Mouse (Mus musculus) urinary bladder, postnatal 36 days (tissue): Measurements from ENCODE around the gene Gak.
A peak's percentile ranks its signal among the peaks of the same experiment; 100 is the strongest.

Experiments
- DNase-seq, 2 experiments: peaks; one replicate each; pipeline ENCODE4 v3.0.0; 2022; ENCODE audit warnings: low spot score in 2 of 2, mixed read lengths in 1 of 2

Gene Gak

DNA sequence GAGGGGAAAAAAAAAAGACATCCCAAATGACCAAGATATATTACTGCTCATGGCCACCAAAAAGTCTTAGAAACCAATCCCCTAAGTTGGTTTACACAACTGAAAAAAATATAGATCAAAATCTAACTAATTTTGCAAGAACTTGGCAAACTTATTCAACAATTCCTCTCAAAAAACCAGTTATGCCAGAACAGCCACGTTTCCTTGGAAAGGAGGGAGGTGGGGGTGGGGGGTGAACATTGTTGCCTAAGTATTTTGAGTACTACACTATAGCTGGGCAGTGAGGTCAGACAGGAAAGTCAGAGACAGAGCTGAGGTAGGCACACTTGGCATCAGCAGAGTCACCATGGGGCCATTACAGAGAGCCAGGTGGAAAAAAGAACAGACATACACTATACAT is 29.6 kb downstream of the Gak start:
- no peak for DNase-seq

DNA sequence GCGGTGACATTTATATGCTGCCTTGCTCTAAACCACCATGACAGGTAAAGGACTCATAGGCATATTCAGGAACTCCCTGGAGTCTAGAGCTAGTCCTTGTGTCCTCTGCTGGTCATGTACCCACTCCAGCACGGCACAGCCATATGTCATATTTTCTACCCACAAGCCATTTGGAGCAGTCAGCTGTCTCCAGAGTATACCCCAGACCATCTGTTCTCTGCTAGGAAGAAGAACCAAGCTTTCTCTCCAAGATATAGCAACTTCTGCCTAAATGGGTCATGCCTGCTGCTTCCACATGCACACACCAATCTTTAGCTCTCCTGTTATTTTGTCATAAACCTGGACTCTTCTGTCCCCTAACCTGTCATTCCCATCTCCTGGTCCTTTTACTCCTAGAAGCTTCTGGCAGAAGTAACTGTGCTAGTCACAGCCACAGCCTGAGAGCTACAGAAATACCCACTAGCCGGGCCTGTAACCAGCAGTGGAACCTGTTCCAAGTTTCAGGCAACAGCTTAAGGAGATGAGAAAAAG is 48.1 kb downstream of the Gak start:
- no peak for DNase-seq

DNA sequence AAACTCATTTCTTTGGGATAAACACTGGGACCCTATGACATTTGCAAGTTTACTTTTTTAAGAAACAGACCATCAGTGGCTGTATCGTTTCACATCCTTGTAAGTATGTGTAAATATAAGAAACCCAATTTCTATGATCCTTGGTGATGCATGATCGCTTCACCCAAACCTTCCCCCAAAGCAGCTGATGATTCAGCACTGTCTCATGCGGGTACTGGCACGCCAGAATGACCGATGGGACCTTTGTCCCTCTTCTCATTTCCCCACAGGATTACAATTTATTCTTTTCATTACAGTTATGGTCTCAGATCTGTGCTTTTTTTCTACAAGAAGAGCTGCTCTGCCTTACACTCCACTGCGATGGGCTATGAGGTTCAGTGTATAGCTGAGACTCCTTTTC is 56.5 kb downstream of the Gak start:
- DNase-seq, result no peak

DNA sequence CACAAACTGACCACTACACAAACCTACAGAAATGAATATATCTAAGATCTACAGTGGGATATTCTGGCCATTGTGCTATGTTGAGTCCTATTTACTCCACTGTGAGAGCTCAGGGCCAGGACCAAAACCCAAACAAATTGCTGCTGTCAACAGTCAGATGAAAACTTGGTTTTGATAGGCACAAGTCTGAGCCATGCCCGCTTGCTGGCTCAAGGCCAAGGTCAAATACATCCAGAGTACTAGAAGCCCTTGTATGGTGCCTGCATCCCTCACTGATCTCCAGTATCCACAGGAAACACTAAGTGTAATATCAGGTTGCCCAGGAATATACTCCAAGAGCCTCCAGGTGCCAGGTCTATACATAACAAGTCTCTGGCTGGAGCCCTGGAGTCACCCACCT is 58.6 kb downstream of the Gak start:
- DNase-seq, result no peak

DNA sequence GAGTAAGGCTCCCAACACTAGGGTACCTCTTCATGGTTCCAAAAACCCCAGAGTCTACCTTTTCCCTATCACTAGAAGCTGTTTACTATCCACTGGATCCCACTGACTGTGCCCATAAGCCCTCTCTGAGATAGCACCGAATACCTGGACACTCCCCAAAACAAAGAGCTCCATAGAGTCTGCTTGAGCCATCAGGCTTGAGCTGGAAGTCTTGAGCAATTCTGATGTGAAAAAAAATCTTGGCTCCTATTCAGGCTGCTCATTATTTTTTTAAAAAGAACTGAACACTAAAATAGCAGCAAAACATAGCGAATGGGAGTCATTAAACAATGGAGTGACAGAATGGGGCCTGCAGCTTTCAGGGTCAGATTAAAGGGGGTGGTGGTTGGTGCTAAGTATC is 62.5 kb downstream of the Gak start:
- no peak for DNase-seq

DNA sequence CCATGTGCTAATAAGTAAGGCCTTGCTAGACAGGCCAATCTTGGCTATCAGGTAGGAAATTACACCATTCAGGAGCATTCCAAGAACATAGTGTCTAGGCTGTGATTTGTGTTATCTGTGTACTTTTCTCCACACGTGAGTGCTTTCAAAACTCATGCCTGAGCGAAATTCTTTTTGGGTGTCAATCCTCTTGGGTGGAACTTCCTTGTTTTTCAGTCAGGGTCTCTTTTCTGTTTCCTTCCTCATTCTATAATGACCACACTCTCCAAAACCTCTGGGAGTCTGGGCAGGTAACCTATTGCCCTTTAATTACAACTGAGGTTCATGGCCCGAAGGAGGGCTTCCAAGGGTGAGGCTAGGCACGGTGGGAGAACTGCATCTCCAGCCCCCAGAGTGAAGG is 63.0 kb downstream of the Gak start:
- no peak for DNase-seq

DNA sequence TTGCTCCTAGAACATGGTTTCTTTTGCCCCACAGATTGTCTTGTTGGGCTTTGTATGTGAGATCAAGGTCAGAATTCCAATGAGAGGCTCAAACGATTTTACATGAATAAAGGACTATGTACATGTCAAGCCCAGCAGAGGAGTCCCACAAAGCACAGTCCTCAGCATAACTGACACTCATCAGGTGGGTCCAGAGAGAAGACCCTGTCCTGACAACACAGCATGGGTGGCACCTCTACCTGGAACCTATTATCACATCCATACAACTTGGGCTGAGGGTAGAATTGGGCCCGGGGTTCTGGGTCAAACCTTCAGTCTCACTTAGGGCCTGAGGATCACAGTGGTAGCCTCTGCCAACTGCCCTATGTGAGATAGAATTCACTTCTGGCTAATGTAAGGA is 64.2 kb downstream of the Gak start:
- DNase-seq, result no peak

DNA sequence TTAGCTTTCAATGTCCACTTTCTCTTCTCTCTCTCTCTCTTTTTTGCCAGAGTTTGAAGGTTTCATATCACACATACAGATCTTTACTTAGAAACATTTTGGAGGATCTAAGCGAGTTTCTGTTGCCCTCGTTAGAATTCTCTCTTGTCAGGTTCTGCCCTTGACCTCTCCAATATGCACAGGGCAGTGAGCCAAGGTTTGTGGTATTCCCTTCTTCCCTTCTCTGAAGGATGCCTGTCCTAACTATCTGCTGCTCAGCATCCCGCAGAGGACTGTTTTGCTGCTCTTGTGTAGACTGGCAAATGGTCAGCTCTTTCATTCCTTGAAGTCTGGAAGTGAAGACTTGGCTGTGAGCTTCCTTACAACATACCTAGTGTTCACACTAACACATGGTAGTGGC is 65.2 kb downstream of the Gak start:
- no peak for DNase-seq

DNA sequence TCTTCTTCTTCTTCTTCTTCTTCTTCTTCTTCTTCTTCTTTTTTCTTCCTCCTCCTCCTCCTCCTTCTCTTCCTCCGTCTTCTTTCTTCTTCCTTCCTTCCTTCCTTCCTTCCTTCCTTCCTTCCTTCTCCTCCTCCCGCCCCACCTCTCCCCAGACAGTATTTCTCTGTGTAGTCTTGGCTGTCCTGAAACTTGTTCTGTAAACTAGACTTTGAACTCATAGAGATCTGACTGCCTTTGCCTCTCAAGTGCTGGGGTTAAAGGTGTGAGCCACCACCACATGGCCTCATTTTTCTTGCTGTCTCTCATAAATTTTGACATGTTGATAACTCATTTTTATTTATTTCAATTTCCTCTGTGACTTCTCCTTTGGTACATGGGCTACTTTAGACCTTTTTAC is 67.1 kb downstream of the Gak start:
- DNase-seq, result no peak

DNA sequence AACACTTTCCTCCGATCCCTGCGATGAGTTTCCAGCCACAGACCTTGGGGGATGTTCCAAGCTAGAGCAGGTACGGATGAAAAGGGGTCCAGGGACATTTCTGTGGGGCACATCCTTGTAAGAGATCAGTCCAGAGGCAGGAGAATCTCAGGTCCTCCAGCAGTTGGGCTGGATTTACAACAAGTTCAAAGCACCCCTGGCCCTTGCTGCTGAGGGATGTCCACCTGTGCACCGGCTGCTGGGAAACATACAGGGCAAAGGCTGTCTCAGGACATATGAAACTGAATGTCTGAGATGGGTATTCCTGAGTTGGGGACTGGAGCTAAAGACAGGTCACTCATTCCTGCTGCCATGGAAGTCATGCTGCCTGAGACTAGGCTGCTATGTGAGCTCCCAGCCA is 72.6 kb downstream of the Gak start:
- no peak for DNase-seq

DNA sequence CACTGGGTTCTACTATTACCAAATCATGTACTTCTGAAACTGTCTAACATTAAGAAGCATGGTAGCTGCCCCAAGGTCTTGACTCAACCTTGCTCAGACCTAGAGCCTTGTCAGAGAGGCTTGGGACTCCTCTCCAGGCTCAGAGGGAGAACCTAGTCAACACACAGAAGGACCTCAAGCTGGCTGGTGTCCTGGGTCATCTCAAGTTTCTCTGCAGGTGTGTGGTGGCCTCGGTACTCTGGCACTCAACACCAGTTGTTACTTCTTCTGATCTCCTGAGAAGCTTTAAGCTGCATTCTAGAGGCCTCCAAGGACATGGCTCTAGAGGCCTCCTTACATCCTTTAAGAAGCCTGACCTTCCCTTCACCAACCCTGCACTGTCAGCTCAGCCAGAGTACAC is 75.5 kb downstream of the Gak start:
- DNase-seq, result no peak

DNA sequence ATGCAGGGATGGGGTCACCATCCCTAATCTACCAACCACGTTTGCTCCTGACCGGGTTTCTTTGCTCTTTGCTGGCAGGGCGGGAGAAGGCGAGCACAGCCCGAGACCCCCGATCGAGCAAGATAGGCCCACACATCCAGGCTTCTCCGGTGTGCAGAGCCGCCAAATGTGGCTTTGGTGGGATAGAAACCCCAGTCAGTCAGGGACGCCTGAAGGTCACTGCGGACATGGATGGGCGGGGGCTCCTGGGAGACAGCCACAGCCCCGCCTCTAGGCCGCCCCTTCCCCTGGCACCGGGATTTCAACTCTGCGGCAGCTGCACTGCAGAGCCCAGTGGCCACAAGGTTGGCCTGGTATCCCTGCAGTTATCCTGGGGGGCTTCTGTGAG is 79.4 kb downstream of the Gak start:
- DNase-seq, result no peak

DNA sequence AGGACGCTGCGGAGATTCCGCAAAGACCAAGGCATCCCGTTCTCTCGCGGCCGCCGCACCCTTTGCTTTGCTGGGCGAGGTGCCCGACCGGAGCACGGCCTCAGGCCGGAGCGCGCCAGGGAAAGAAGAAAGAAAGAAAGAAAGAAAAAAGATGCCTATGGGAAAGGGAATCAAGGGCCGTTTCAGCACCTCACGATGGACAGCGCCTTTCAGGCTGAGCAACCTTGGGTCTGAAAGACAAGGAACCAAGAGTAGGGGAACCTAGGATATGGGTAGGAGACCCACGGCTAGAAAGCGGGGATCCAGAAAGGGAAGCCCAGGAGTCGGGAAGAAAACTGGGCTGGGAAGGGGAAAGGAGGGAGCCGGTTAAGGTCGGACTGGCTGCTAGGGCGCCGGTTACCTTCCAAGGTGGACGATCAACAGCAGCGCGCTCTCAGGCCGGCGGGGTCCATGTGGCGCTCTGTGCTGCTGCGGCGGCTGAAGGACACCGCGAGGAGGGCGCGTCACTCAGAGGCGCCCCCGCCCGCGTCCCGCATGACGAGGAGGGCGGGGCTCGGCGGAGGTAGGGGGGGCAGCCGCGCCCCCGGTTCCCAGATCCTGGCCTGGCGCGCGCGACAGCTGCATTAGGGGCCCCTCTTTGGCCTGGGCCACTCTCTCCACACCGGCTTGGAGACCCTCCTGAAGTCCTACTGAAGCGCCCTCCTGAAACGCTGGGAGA is 79.9 kb downstream of the Gak start, which contains the start of gene Cplx1:
Gene Cplx1 (minus strand): TSS at position 536 of the 718 bp plus-strand sequence.
- DNase-seq, result peak in 1 of 2 experiments; percentile 34

DNA sequence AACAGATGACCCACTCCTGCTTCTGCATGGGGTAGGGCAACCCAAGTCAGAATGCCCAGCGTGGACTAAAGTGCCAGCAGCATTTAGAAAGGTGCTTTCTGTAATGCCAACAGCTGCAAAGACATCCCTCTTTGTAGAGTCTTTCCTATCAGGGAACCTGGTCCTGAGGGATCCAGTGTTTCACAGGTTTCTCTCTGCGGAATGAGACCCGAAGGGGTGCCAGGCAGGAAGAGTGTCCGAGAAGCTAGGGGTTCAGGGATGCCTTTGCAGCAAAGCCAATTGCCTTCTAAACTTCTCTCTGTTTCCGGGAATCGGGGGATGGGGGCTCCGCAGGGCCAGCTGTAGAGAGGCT is 80.4 kb downstream of the Gak start:
- no peak for DNase-seq

DNA sequence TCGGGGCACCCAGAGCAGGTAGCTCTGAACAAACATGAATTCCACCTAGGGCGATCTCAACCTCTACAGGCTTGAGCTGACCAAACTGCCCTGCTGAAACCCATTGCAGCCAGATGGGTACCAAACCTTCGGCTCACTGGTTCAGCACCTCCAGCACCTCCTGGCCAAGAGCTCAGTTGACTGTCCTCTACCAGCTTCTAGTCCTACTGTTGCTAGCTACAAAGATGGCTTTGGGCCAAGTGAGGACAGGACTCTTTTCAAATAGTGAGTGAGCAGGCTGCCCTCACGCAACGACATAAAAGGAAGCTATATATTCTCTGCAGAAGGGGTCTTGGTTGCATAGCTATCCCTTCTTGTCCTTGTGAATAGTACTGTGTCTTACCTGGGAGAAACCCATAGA is 81.9 kb downstream of the Gak start:
- no peak for DNase-seq

DNA sequence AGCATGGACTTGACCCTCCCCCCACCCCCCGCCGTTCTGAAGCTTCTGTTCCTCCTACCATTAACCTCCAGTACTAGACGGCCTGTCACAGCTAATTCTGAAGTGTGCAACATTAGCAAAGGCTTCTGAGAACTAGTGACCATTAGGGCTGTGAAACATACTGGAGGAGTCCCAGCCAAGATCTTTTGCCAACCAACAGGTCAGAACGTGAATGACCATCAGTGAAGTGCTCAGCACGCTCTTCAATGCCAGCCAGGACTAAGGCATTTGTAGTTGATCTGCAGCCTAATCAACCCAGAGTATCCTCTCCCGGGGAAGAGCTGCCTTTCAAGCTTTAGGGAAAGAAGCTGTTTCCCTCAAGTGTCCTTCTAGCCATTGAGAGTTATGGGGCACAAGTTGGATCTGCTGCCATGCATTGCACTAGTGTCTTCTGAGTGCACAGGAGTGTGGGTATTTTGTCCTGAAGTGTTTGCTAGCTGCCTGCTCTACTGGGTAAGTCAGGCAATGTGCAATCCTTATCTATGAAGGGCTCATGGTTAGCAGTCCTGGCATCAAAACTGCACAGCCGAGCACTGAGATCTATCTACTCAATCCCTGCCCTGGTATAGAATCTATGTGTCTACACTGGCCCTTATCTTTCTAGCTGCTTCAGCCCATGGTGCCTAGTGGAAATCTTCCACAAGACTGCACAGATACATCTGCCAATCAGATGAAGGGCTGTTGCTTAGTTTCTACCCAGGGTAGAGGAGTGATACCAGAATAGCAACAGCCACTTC is 85.9 kb downstream of the Gak start:
- DNase-seq, result no peak

DNA sequence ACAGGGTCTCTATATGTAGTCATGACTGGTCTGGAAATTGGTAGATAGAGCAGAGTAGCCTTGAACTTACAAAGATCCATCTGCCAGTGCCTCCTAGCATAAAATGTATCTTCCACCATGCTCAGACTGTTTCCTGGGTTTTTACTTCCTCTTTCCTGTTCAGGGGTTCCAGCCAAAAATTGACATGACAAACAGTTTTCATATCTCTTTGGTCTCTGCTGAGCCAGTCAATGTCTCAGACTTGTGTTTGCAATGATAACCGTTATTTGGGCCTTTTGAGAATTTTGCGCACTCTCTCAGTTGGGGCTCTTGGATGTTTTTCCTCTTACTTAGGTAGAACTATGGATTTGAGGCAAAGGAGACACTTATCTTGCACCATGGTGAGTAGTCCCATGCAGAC is 95.4 kb downstream of the Gak start:
- DNase-seq, result no peak

DNA sequence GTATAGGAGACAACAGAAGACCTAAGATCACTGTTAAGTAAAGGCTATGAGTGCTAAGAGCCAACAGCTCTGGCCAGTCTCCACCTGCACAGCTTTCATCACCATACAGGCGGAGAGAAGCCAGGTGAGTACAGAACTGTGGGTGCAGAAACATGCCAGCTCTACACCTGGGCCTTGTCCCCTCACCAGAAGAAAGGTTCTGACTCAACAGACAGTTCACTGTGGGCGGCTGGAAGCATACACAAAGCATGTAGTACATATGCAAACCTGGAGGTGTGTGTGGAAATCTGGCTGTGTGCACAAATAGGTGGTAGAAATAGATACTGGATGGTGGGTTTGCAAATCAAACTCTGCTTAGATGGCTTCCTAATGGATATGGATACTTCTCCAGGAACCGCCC is 107.0 kb downstream of the Gak start:
- no peak for DNase-seq

DNA sequence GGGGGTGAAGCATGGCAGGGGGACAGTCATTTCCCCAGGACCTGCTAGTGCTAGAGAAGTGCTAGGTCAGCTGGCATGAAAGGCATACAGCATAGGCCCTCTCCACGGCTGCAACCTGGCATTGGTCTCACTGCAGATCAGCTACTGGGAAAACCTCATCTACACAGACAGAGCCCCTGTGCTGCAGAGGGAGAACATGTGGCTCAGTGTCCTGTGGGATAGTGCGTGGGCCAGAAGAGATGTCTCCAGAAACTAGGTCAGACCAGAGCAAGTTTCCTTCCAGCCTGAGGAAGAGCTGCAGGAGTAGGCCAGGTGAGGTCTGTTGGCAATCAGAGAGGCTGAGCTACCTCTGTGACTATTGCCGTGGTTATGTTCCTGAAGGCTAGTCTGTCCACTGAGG is 107.7 kb downstream of the Gak start:
- DNase-seq, result no peak

DNA sequence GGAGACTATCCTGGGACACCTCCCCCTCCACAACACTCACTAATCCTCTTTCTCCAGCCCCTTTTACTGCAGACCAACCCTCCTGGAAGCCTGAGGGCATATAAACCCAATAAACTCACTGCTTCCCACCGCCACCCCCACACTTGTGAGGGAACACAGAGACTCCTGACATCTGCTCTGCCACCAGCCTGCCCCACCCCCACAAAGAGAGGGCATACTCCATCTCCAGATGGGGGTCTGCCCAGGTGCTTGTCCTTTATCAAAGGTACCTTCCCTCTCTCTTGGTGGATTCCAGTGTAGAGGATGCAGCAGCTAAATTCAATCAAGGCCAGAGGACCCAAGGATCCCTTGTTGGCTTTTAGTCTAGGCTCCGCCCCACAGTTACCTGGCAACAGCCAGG is 108.5 kb downstream of the Gak start:
- DNase-seq, result no peak

DNA sequence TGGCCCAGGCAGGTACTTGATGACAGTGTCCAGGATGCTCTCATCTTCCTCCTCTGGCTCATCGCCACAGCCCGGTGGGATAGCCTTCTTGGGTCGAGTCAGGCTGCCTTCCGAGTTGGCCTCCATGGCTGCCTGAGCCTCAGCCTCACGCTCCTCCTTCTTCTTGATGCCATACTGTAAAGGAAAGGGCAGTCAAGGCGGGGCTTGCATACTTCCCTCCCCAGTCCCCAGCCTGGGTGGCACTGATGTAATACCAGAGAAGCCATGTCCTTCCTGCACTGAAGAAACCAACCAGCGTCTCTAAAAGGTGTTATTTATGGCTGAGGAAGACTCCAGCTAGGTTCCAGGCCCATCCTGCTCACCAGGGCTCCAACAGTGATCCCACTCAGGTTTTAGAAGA is 109.4 kb downstream of the Gak start:
- no peak for DNase-seq
